Mouse (Mus musculus): ENCODE data around the gene Prune2.

Gene Prune2

GRCm38 (mm10) chr19:17194730-17195129 is 238.8 kb downstream of the Prune2 start:
- DNase-seq (ENCODE audit: low spot score in 2 of 2): no peak

- no peak for DNase-seq (ENCODE audit: low spot score in 2 of 2)
Observed at GRCm38 (mm10) chr19:17199059-17199458, 243.1 kb downstream of the Prune2 start.

GRCm38 (mm10) chr19:17207141-17207540 is 251.2 kb downstream of the Prune2 start:
- no peak for DNase-seq (ENCODE audit: low spot score in 2 of 2)

- no peak for DNase-seq (ENCODE audit: low spot score in 2 of 2)
Observed at GRCm38 (mm10) chr19:17210541-17210940, 254.6 kb downstream of the Prune2 start.

GRCm38 (mm10) chr19:17214896-17215520 is 259.1 kb downstream of the Prune2 start:
- no peak for DNase-seq (ENCODE audit: low spot score in 2 of 2)

- DNase-seq (ENCODE audit: low spot score in 2 of 2): peak in 1 of 2 experiments; percentile 26
Observed at GRCm38 (mm10) chr19:17218195-17218594, 262.3 kb downstream of the Prune2 start.

- peak; percentile 10 to 19 for DNase-seq (ENCODE audit: low spot score in 2 of 2)
Observed at GRCm38 (mm10) chr19:17223801-17224200, 267.9 kb downstream of the Prune2 start.

GRCm38 (mm10) chr19:17225570-17226083 is 269.7 kb downstream of the Prune2 start:
- no peak for DNase-seq (ENCODE audit: low spot score in 2 of 2)

- no peak for DNase-seq (ENCODE audit: low spot score in 2 of 2)
Observed at GRCm38 (mm10) chr19:17226096-17226495, 270.2 kb downstream of the Prune2 start.

- DNase-seq (ENCODE audit: low spot score in 2 of 2): no peak
Observed at GRCm38 (mm10) chr19:17230013-17230412, 274.1 kb downstream of the Prune2 start.

GRCm38 (mm10) chr19:17238471-17238870 is 282.6 kb downstream of the Prune2 start:
- DNase-seq (ENCODE audit: low spot score in 2 of 2): no peak

GRCm38 (mm10) chr19:17240170-17241077 is 284.5 kb downstream of the Prune2 start:
- DNase-seq (ENCODE audit: low spot score in 2 of 2): no peak

GRCm38 (mm10) chr19:17241206-17241605 is 285.3 kb downstream of the Prune2 start:
- DNase-seq (ENCODE audit: low spot score in 2 of 2): no peak

- no peak for DNase-seq (ENCODE audit: low spot score in 2 of 2)
Observed at GRCm38 (mm10) chr19:17242962-17243361, 287.0 kb downstream of the Prune2 start.

GRCm38 (mm10) chr19:17244544-17244943 is 288.6 kb downstream of the Prune2 start:
- DNase-seq (ENCODE audit: low spot score in 2 of 2): no peak

- no peak for DNase-seq (ENCODE audit: low spot score in 2 of 2)
Observed at GRCm38 (mm10) chr19:17247352-17247925, 291.5 kb downstream of the Prune2 start.

- no peak for DNase-seq (ENCODE audit: low spot score in 2 of 2)
Observed at GRCm38 (mm10) chr19:17249691-17250090, 293.8 kb downstream of the Prune2 start.

- DNase-seq (ENCODE audit: low spot score in 2 of 2): no peak
Observed at GRCm38 (mm10) chr19:17250801-17251200, 294.9 kb downstream of the Prune2 start.

GRCm38 (mm10) chr19:17251453-17251852 is 295.5 kb downstream of the Prune2 start:
- DNase-seq (ENCODE audit: low spot score in 2 of 2): no peak

GRCm38 (mm10) chr19:17252845-17253244 is 296.9 kb downstream of the Prune2 start:
- DNase-seq (ENCODE audit: low spot score in 2 of 2): no peak

GRCm38 (mm10) chr19:17255511-17255910 is 299.6 kb downstream of the Prune2 start:
- peak in 1 of 2 experiments; percentile 32 for DNase-seq (ENCODE audit: low spot score in 2 of 2)

GRCm38 (mm10) chr19:17256388-17256787 is 300.5 kb downstream of the Prune2 start:
- DNase-seq (ENCODE audit: low spot score in 2 of 2): peak; percentile 46 to 48

Measured in natural killer cell, adult 2 months (primary cell).